Mouse (Mus musculus): ENCODE measurements around the gene Inca1.

DNA sequence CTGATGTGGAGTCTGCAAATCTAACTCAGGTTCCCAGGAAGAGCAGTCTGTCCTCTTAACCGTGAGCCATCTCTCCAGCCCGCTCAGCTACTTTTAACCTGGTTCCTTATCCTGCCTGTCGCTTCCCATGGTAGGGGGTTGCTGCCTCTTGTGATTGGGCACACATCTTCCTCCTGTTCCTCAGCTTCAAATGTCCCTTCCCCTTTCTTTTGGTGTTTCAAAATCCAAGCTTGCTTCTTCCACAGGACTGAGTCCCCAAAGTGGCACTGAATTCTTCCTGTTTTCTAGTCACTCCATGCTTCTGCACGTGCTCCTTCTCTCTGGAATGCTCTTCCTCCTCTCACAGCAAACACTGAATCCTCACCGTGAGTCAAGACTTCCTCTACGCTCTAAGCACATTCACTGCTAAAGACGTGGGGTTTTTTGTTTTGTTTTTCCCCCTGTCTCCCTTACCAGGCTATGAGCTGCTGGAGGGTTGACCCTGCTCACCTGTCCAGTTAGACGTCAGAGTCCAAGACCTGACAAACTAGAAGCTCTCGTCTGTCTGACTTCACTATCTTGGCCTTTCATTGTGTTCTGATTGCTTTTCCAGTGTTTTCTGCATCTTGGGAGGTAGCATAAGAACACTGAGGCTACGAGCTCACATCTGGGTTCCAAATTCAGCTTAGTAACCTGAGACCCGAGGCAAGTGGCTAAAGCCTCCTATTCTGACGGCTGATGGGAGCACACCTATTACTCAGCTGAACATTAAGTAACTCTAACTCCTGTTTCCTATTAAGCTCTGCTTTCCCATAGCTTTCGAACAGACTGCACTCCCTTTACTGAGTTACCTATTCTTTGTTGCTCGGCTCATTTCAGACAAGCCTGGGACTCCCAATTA lies 32.4 kb downstream of the Inca1 start:
- no peak for TF ChIP-seq CTCF (IDR thresholded peaks at IDR 0.05; ENCODE audit: extremely low read depth, insufficient read depth, low read length)
- TF ChIP-seq POLR2A (IDR thresholded peaks at IDR 0.05; ENCODE audit: extremely low read depth, insufficient read depth, low read length): no peak

All from cortical plate, adult 2 months (tissue).